Comparison of ENCODE assay signal across 16 mouse cellular contexts in genomic region chr2:76437372-76437771, GRCm38 (mm10). TPM values are rescaled to one million over a fixed set of nuclear protein-coding genes. Genes with fewer than 3 reads are reported as not detected.
A peak's percentile ranks its signal among the peaks of the same experiment; 100 is the strongest.
DNase-seq lines count a peak whose midpoint lies in the region; ATAC-seq lines count a peak whose summit lies in the region.
"Had no signal": no experiment of that assay in that cellular context is flagged by ENCODE, and none has a peak within 500 bp of the region (broad histone marks: within the 10 kb centered on the region; RNA-seq: fewer than 3 reads in every experiment).

No protein-coding gene starts in this region.

- DNase-seq in cerebellum, postnatal 14 days, result peak; percentile 10 to 19
- no peak for DNase-seq in cerebellum, adult 9-10 months
- DNase-seq in hindbrain, embryonic 11.5 days (ENCODE audit: low spot score), result no peak
- peak; percentile 6 for DNase-seq in left cerebral cortex, postnatal 4 days
- no peak for DNase-seq in left cerebral cortex, adult 8-10 months (ENCODE audit: low spot score in 2 of 2)
- no peak for DNase-seq in layer of hippocampus, postnatal 36 days
- DNase-seq: heart, postnatal 14 days; lung, postnatal 10 days had no signal

- ATAC-seq in hindbrain, embryonic 13.5 days (ENCODE audit: low FRiP score), result 0 out of 2 replicates have a peak, but pooled peaks have one; percentile 9
- no peak for ATAC-seq in hindbrain, embryonic 11.5 days (ENCODE audit: low FRiP score)
- ATAC-seq in neural tube, embryonic 13.5 days (ENCODE audit: low read depth), result peak; percentile 38; the same call in 1 of the 2 replicates
- ATAC-seq: intestine, postnatal 0 days; Patski had no signal

- peak overlapping the region; percentile 18; the same call in 1 of the 2 replicates for H3K27ac ChIP-seq in hindbrain, embryonic 13.5 days
- no peak overlapping the region for H3K27ac ChIP-seq in hindbrain, embryonic 11.5 days (ENCODE audit: low read depth, low read length)
- H3K27ac ChIP-seq in neural tube, embryonic 13.5 days (replicated peaks), result no peak overlapping the region; the same call in 1 of the 2 replicates
- H3K27ac ChIP-seq: heart, embryonic 10.5 days; limb, embryonic 13.5 days; liver, embryonic 15.5 days had no signal

- H3K4me2 ChIP-seq in hindbrain, embryonic 13.5 days, result no peak overlapping the region
- no peak overlapping the region for H3K4me2 ChIP-seq in hindbrain, embryonic 11.5 days (replicated peaks; ENCODE audit: low read depth, low read length)
- no peak overlapping the region for H3K4me2 ChIP-seq in neural tube, embryonic 13.5 days
- H3K4me2 ChIP-seq: limb, embryonic 13.5 days; liver, embryonic 15.5 days had no signal

- intact Hi-C loops in left cerebral cortex, postnatal 4 days (cut with DNase I), result no loop called here

- no peak overlapping the region for H3K9ac ChIP-seq in hindbrain, embryonic 13.5 days
- H3K9ac ChIP-seq in hindbrain, embryonic 11.5 days (ENCODE audit: low read depth, low read length), result no peak overlapping the region
- no peak overlapping the region for H3K9ac ChIP-seq in neural tube, embryonic 13.5 days
- H3K9ac ChIP-seq: limb, embryonic 13.5 days; liver, embryonic 15.5 days had no signal

- peaks cover 44% of the 10 kb centered on the region for H3K4me1 ChIP-seq in hindbrain, embryonic 13.5 days (replicated peaks)
- no peaks in the 10 kb centered on the region for H3K4me1 ChIP-seq in hindbrain, embryonic 11.5 days (replicated peaks; ENCODE audit: control insufficient read depth, insufficient read depth, low read length)
- H3K4me1 ChIP-seq in neural tube, embryonic 13.5 days (replicated peaks), result peaks cover 55% of the 10 kb centered on the region
- H3K4me1 ChIP-seq: liver, embryonic 15.5 days; megakaryocyte, embryonic 14.5 days had no signal

- H3K36me3 ChIP-seq in hindbrain, embryonic 13.5 days, result no peaks in the 10 kb centered on the region
- no peaks in the 10 kb centered on the region for H3K36me3 ChIP-seq in hindbrain, embryonic 11.5 days (ENCODE audit: control insufficient read depth, insufficient read depth, low read length)
- no peaks in the 10 kb centered on the region for H3K36me3 ChIP-seq in neural tube, embryonic 13.5 days
- H3K36me3 ChIP-seq: heart, embryonic 10.5 days; limb, embryonic 13.5 days; liver, embryonic 15.5 days had no signal

- no peak overlapping the region for H3K4me3 ChIP-seq in hindbrain, embryonic 13.5 days
- no peak overlapping the region for H3K4me3 ChIP-seq in hindbrain, embryonic 11.5 days (ENCODE audit: low read depth, low read length)
- no peak overlapping the region for H3K4me3 ChIP-seq in neural tube, embryonic 13.5 days
- H3K4me3 ChIP-seq: heart, embryonic 10.5 days; limb, embryonic 13.5 days; liver, embryonic 15.5 days; megakaryocyte, embryonic 14.5 days had no signal

- H3K27me3 ChIP-seq in hindbrain, embryonic 13.5 days, result no peaks in the 10 kb centered on the region
- no peaks in the 10 kb centered on the region for H3K27me3 ChIP-seq in hindbrain, embryonic 11.5 days (ENCODE audit: control insufficient read depth, insufficient read depth, low read length)
- H3K27me3 ChIP-seq in neural tube, embryonic 13.5 days, result no peaks in the 10 kb centered on the region
- H3K27me3 ChIP-seq: limb, embryonic 13.5 days; liver, embryonic 15.5 days; megakaryocyte, embryonic 14.5 days; Patski had no signal

- no peaks in the 10 kb centered on the region for H3K9me3 ChIP-seq in hindbrain, embryonic 13.5 days
- no peaks in the 10 kb centered on the region for H3K9me3 ChIP-seq in hindbrain, embryonic 11.5 days (ENCODE audit: control insufficient read depth, low read length)
- no peaks in the 10 kb centered on the region for H3K9me3 ChIP-seq in neural tube, embryonic 13.5 days
- H3K9me3 ChIP-seq: heart, embryonic 10.5 days; limb, embryonic 13.5 days; liver, embryonic 15.5 days; megakaryocyte, embryonic 14.5 days had no signal

- WGBS in hindbrain, embryonic 13.5 days, result 67% methylated on average over 2 of the region's 2 CpGs
- WGBS in hindbrain, embryonic 11.5 days, result 83% methylated on average over 2 of the region's 2 CpGs
- WGBS in neural tube, embryonic 13.5 days, result 51% methylated on average over 2 of the region's 2 CpGs

RNA-seq across cellular contexts. Expression of gene Osbpl6, which starts 31.1 kb away (rescaled TPM):
- 24.2 and 27.7 TPM in 2 replicates for polyA plus RNA-seq in hindbrain, embryonic 13.5 days (2015; fragmentation: Nextera tagmentation; extraction: Ambion mirVana)
- 15.1 and 16.9 TPM in 2 replicates for polyA plus RNA-seq in hindbrain, embryonic 11.5 days (2014; fragmentation: Nextera tagmentation; extraction: Ambion mirVana)
- 10 to 100 TPM; 45.1 to 49.3 TPM for total RNA-seq in left cerebral cortex, postnatal 4 days (2021)
- 10 to 100 TPM; 42.5 to 46.5 (median 44.2) TPM for total RNA-seq in left cerebral cortex, adult 8-10 months (2022)
- 27.2 and 27.7 TPM in 2 replicates for polyA plus RNA-seq in neural tube, embryonic 13.5 days (2015; fragmentation: Nextera tagmentation; extraction: Ambion mirVana)
- 10 to 100 TPM; 65.8 to 74.5 TPM for total RNA-seq in layer of hippocampus, postnatal 36 days (2021)

Comparison
In these comparisons a context has a peak if more than half of its experiments do, and no peak if none do; other contexts are left out.
1. DNase-seq: peak in cerebellum, postnatal 14 days (2 of 2) and left cerebral cortex, postnatal 4 days (single experiment); none in cerebellum, adult 9-10 months (single experiment), hindbrain, embryonic 11.5 days (single experiment), left cerebral cortex, adult 8-10 months (0 of 2) and layer of hippocampus, postnatal 36 days (0 of 2).